Mouse (Mus musculus): ENCODE data around the gene Efcab14.

- TF ChIP-seq CTCF (IDR thresholded peaks at IDR 0.05; ENCODE audit: insufficient read depth, low read length) (no peak), POLR2A (IDR thresholded peaks at IDR 0.05; ENCODE audit: borderline replicate concordance, extremely low read depth, low read depth, low read length) (no peak)
These were observed 83.9 kb downstream of the Efcab14 start for GRCm38 (mm10) chr4:115821431-115821830.
